Mouse (Mus musculus) adrenal gland, adult 10 weeks (tissue): ENCODE data around the gene Fam110c. TPM values are rescaled to one million over a fixed set of nuclear protein-coding genes. Genes with fewer than 3 reads are reported as not detected.

ENCODE experiments used
- polyA plus RNA-seq: library from polyadenylated mRNA; stranded (reverse); fragments of 350-450 nt; fragmentation: Illumina TruSeq; extraction: RNeasy Lipid Tissue Mini Kit (QIAGEN cat#74804); gene quantifications from one replicate; pipeline ENCODE4 v1.2.3, GENCODE M21; 2014; ENCODE audit warnings: low read depth, low replicate concordance

Gene Fam110c
- 0.76 TPM for polyA plus RNA-seq

DNA sequence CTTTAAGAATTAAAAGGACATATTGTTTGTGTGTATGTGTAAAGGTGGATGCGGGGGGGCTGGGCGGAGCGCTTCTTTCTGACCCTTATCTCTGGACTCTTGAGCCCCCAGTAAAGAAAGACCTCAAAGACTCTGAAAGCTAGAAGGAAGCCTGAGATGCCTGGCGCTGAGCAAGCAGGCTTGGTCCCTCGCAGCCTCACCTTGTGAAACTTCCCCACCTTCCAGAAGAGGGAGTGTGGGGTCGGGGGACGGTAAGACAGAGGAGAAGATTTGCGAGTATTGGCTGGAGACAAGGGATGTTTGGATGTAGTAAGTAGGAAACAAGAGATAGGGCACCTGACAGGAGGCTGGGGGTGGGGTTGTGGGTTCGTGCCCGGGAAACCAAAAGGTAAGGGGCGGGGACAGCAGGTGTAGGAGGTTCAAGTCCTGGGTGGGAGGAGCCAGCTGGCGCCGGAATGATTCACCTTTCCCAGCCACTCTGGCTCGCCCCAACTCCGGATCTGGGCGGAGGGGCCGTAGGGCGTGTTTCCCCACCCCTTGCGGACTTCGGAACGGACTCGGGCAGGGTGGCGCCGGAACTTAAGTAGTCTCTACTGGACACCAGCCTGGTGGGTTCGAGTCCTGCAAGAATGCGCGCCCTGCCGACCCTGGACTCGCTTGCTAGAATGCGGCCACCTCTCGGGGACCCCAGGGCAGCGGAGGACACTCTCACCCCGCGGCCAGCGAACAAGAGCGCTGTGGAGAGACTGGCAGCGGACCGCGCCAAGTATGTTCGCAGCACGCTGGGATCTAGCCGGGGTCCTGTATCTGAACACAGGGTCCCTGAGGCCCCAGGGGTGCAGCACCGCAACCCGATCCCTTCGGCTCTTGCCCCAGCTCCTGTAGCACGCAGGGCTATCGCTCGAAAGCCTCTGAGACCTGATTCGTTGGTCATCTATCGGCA lies at the start of gene Fam110c:
Fam110c (plus strand) TSS at position 450 of the 943 bp plus-strand sequence.

Other genes starting within 250 kb of the Fam110c start
- gene Alkal2, start 189.5 kb upstream of the Fam110c start, polyA plus RNA-seq = 1.0 TPM
- gene Acp1, start 162.3 kb upstream of the Fam110c start, polyA plus RNA-seq = 96.8 TPM
- gene Sh3yl1, start 162.2 kb upstream of the Fam110c start, polyA plus RNA-seq = 6.8 TPM
- not detected for gene Gm6993, start 166.9 kb downstream of the Fam110c start, polyA plus RNA-seq
- gene Lamb1, start 191.4 kb downstream of the Fam110c start, polyA plus RNA-seq = 48.6 TPM